Mouse (Mus musculus) cerebellum, adult 18-20 months (tissue): ENCODE data around the gene Slc25a31.

ENCODE experiments used
- DNase-seq, 2 experiments: peaks; one replicate each; pipeline ENCODE4 v3.0.0; 2021

The Slc25a31 gene

GRCm38 (mm10) chr3:40738381-40738912 lies 29.8 kb downstream of the Slc25a31 start:
- no peak for DNase-seq

GRCm38 (mm10) chr3:40744024-40744835 lies 35.6 kb downstream of the Slc25a31 start, which contains the start of gene Hspa4l:
TSS of gene Hspa4l (plus strand) at chr3:40744495.
- peak in 1 of 2 experiments; percentile 23 for DNase-seq

GRCm38 (mm10) chr3:40744836-40745660 lies 36.4 kb downstream of the Slc25a31 start:
- DNase-seq = peak; percentile 93 to 97

- peak; percentile 27 to 50 for DNase-seq
These were observed 37.2 kb downstream of the Slc25a31 start for GRCm38 (mm10) chr3:40745661-40746547.

- no peak for DNase-seq
These were observed 52.1 kb downstream of the Slc25a31 start for GRCm38 (mm10) chr3:40760746-40761145.

GRCm38 (mm10) chr3:40761312-40761711 lies 52.7 kb downstream of the Slc25a31 start:
- DNase-seq = no peak
